Mouse (Mus musculus) MEL (cell line): ENCODE measurements around the gene Gm15737. TPM values are rescaled to one million over a fixed set of nuclear protein-coding genes. Genes with fewer than 3 reads are reported as not detected.

Experiments used
- DNase-seq: peaks from one replicate; pipeline ENCODE4 v3.0.0; 2011; ENCODE audit warnings: low read depth, low spot score
- H3K27ac ChIP-seq: 2 replicates; pipeline ENCODE4 v1.5.1; 2012; ENCODE audit warnings: low read depth, mild to moderate bottlenecking, control low read depth, low read length, moderate library complexity; ENCODE audit not compliant: control insufficient read depth
- H3K27me3 ChIP-seq, 2 experiments: fragments of 150-350 bp in 1 of 2; sonication (generic) in 1 of 2; 2 replicates each; pipeline ENCODE4 v1.6.1; 2012; ENCODE audit warnings: low read length in 2 of 2, mild to moderate bottlenecking in 2 of 2, improper control_type of control experiment in 1 of 2, moderate library complexity in 1 of 2; ENCODE audit not compliant: insufficient read depth in 2 of 2, control insufficient read depth in 1 of 2
- H3K36me3 ChIP-seq, 2 experiments: 2 replicates each; pipeline ENCODE4 v1.6.1; 2012 to 2014; ENCODE audit warnings: low read length in 2 of 2, improper control_type of control experiment in 1 of 2, inconsistent platforms in 1 of 2, mild to moderate bottlenecking in 1 of 2; ENCODE audit not compliant: insufficient read depth in 2 of 2, control insufficient read depth in 1 of 2
- H3K4me1 ChIP-seq, 2 experiments: fragments of 150-350 bp in 1 of 2; sonication (generic) in 1 of 2; 2 replicates each; pipeline ENCODE4 v1.6.1; 2012; ENCODE audit warnings: low read length in 2 of 2, improper control_type of control experiment in 1 of 2, mild to moderate bottlenecking in 1 of 2; ENCODE audit not compliant: insufficient read depth in 2 of 2, control insufficient read depth in 1 of 2
- H3K4me3 ChIP-seq, 2 experiments: fragments of 150-350 bp in 1 of 2; sonication (generic) in 1 of 2; 2 replicates each; pipeline ENCODE4 v1.5.1; 2012; ENCODE audit warnings: low read depth in 2 of 2, low read length in 2 of 2, mild to moderate bottlenecking in 2 of 2, moderate library complexity in 2 of 2, control low read depth in 1 of 2, improper control_type of control experiment in 1 of 2; ENCODE audit not compliant: control insufficient read depth in 1 of 2, insufficient read depth in 1 of 2
- H3K79me2 ChIP-seq: 2 replicates; pipeline ENCODE4 v1.6.1; 2012; ENCODE audit warnings: mild to moderate bottlenecking, low read length, moderate library complexity; ENCODE audit not compliant: control insufficient read depth, poor library complexity, insufficient read depth
- H3K9ac ChIP-seq: 2 replicates; pipeline ENCODE4 v1.6.1; 2012; ENCODE audit warnings: low read depth, mild to moderate bottlenecking, control low read depth, low read length, moderate library complexity; ENCODE audit not compliant: control insufficient read depth, poor library complexity, severe bottlenecking
- H3K9me3 ChIP-seq: fragments of 150-350 bp; sonication (generic); replicated peaks from 2 replicates; pipeline ENCODE4 v1.6.1; 2012; ENCODE audit warnings: mild to moderate bottlenecking, low read length, improper control_type of control experiment, moderate library complexity; ENCODE audit not compliant: insufficient read depth
- CHD1 ChIP-seq: IDR thresholded peaks from 2 replicates; pipeline ENCODE4 v1.6.1; 2012; ENCODE audit warnings: low read depth, mild to moderate bottlenecking, inconsistent platforms, low read length, improper control_type of control experiment
- CHD2 ChIP-seq: IDR thresholded peaks from 2 replicates; pipeline ENCODE4 v1.6.1; 2011; ENCODE audit warnings: low read length, improper control_type of control experiment
- EP300 ChIP-seq, 2 experiments: IDR thresholded peaks; 2 replicates each; pipeline ENCODE4 v1.6.1; 2011; ENCODE audit warnings: improper control_type of control experiment in 2 of 2, low read length in 2 of 2, low read depth in 1 of 2, mild to moderate bottlenecking in 1 of 2
- GABPA ChIP-seq: IDR thresholded peaks from 2 replicates; pipeline ENCODE4 v1.6.1; 2012; ENCODE audit warnings: low read depth, mild to moderate bottlenecking, inconsistent platforms, low read length, improper control_type of control experiment, moderate library complexity
- HCFC1 ChIP-seq: IDR thresholded peaks from 2 replicates; pipeline ENCODE4 v1.6.1; 2012; ENCODE audit warnings: low read depth, mild to moderate bottlenecking, inconsistent platforms, low read length, improper control_type of control experiment, moderate library complexity
- MAFK ChIP-seq: IDR thresholded peaks from 2 replicates; pipeline ENCODE4 v1.6.1; 2011; ENCODE audit warnings: low read depth, mild to moderate bottlenecking, low read length, improper control_type of control experiment, borderline replicate concordance
- MAX ChIP-seq: IDR thresholded peaks from 2 replicates; pipeline ENCODE4 v1.6.1; 2011; ENCODE audit warnings: low read length, improper control_type of control experiment
- MAZ ChIP-seq: IDR thresholded peaks from 2 replicates; pipeline ENCODE4 v1.6.1; 2012; ENCODE audit warnings: low read depth, mild to moderate bottlenecking, inconsistent platforms, low read length, improper control_type of control experiment
- MEF2A ChIP-seq: IDR thresholded peaks from 2 replicates; pipeline ENCODE4 v1.6.1; 2014; ENCODE audit warnings: low read depth, mild to moderate bottlenecking, inconsistent platforms, low read length, improper control_type of control experiment; ENCODE audit not compliant: poor library complexity, insufficient replicate concordance, severe bottlenecking; ENCODE audit errors: extremely low read depth
- MXI1 ChIP-seq: IDR thresholded peaks from 2 replicates; pipeline ENCODE4 v1.6.1; 2011; ENCODE audit warnings: mild to moderate bottlenecking, low read depth, low read length, improper control_type of control experiment
- NRF1 ChIP-seq: IDR thresholded peaks from 2 replicates; pipeline ENCODE4 v1.6.1; 2014; ENCODE audit warnings: low read depth, mild to moderate bottlenecking, inconsistent platforms, low read length, improper control_type of control experiment, moderate library complexity; ENCODE audit not compliant: poor library complexity, insufficient read depth, severe bottlenecking
- POLR2A ChIP-seq, 2 experiments: IDR thresholded peaks; 2 replicates each; pipeline ENCODE4 v1.6.1; 2011 to 2012; ENCODE audit warnings: low read length in 2 of 2, mild to moderate bottlenecking in 2 of 2, control low read depth in 1 of 2, improper control_type of control experiment in 1 of 2, low read depth in 1 of 2, moderate library complexity in 1 of 2; ENCODE audit not compliant: control insufficient read depth in 1 of 2, insufficient read depth in 1 of 2, poor library complexity in 1 of 2
- POLR2AphosphoS2 ChIP-seq: IDR thresholded peaks from 2 replicates; pipeline ENCODE4 v1.6.1; 2011; ENCODE audit warnings: low read length, improper control_type of control experiment
- RCOR1 ChIP-seq: IDR thresholded peaks from 2 replicates; pipeline ENCODE4 v1.6.1; 2012; ENCODE audit warnings: low read depth, mild to moderate bottlenecking, inconsistent platforms, low read length, improper control_type of control experiment
- TBP ChIP-seq: IDR thresholded peaks from 2 replicates; pipeline ENCODE4 v1.8.0; 2011; ENCODE audit warnings: low read depth, low read length, improper control_type of control experiment
- ZC3H11A ChIP-seq: IDR thresholded peaks from 2 replicates; pipeline ENCODE4 v1.6.1; 2012; ENCODE audit warnings: low read depth, mild to moderate bottlenecking, inconsistent platforms, low read length, improper control_type of control experiment
- polyA plus RNA-seq, 2 experiments: library from polyadenylated mRNA; stranded (reverse) in 1 of 2; unstranded in 1 of 2; fragments of >175 nt in 1 of 2; fragments of >200 nt in 1 of 2; gene quantifications; 2 replicates each; pipeline versions ENCODE4 v1.2.1 to v1.2.4; 2012; ENCODE audit warnings: low replicate concordance in 2 of 2, low read depth in 1 of 2; ENCODE audit not compliant: insufficient read length in 2 of 2, insufficient read depth in 1 of 2, missing spikeins in 1 of 2
- total RNA-seq: library from RNA; depleted of rRNA; stranded (reverse); fragments of 300-350 nt; gene quantifications from 2 replicates; pipeline ENCODE4 v1.2.3, GENCODE M21; 2012

Gene Gm15737
- total and polyA plus RNA-seq, 3 experiments, result not detected

DNA sequence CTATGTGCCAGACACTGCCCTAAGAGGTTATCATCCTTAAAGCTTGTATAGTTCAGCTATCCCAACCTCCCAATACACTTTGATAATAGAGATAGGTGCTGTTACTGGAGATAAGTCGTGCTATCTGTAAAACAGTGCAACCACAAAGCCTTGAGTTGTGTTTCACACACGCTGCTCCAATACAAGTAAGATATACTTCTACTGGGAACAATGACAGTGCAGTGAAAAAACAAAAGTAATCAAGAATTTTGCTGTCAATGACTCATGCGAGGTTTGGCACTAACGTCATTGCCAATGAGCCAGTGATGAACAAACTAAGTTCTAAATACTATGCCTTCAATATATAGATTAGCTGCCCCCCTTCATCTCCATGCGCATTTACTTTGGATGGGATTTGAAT, 42.6 kb upstream of the Gm15737 start:
- TF ChIP-seq POLR2AphosphoS2 (no peak), RCOR1 (no peak), GABPA (no peak), CHD1 (no peak), MEF2A (no peak), MXI1 (no peak), CHD2 (no peak), POLR2A (IDR thresholded peaks at IDR 0.05; ENCODE audit: control insufficient read depth in 1 of 2, insufficient read depth in 1 of 2, low read depth in 1 of 2, low read length in 2 of 2, poor library complexity in 1 of 2) (no peak), ZC3H11A (no peak), MAFK (no peak)

DNA sequence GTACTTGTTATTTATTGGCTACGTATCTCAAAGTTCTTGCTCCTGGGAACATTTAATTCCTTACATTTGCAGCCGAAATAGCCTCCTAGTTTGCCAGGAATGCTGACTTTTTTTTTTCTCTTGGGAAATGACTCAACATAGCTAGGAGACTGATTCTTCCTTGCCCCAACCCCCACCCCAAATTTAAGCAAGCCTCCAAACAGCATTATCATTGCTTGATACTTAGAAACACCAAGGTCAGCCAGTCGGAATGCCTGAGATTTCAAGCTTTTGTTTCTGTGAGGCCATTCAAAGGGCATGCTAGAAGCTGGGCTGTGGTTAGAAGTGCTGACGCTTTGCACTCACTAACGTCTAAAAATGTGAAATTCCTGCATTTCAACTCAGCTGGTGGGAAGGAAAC, 41.8 kb upstream of the Gm15737 start:
- no peak for DNase-seq
- Histone ChIP-seq H3K27me3 (no peaks in the 10 kb centered on the region), H3K4me3 (no peak overlapping the region), H3K79me2 (no peaks in the 10 kb centered on the region), H3K4me1 (no peaks in the 10 kb centered on the region), H3K9ac (no peak overlapping the region), H3K9me3 (no peaks in the 10 kb centered on the region), H3K27ac (no peak overlapping the region), H3K36me3 (no peaks in the 10 kb centered on the region)
- TF ChIP-seq POLR2A (IDR thresholded peaks at IDR 0.05; ENCODE audit: control insufficient read depth in 1 of 2, insufficient read depth in 1 of 2, low read depth in 1 of 2, low read length in 2 of 2, poor library complexity in 1 of 2) (no peak), EP300 (IDR thresholded peaks at IDR 0.05; ENCODE audit: low read depth in 1 of 2, low read length in 2 of 2) (no peak), HCFC1 (no peak), POLR2AphosphoS2 (no peak), MEF2A (no peak), TBP (no peak)

More for the DNA sequence above, 42.6 kb upstream of the Gm15737 start:
- Histone ChIP-seq H3K27me3 (no peaks in the 10 kb centered on the region), H3K9me3 (no peaks in the 10 kb centered on the region), H3K9ac (no peak overlapping the region), H3K4me1 (no peaks in the 10 kb centered on the region), H3K79me2 (no peaks in the 10 kb centered on the region), H3K4me3 (no peak overlapping the region), H3K36me3 (no peaks in the 10 kb centered on the region), H3K27ac (no peak overlapping the region)
- no peak for DNase-seq

DNA sequence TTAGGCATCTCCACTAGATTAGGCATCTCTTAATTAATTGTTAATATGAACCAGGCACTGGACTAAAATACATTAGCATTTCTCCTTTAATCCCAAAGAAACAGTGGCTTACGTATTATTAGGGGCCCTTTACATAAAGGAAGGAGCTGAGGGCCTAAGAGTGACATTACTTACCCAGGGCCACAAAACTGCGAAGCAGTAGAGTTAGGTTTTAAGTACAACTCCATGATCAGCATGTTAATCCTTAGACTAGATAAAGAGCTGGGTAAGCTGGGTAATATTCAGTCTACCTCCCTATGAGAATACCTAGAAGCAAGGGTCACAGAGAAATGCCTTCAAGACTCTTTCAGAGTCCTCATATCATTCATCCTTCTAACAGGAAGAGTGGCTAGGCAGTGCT, 40.0 kb upstream of the Gm15737 start:
- H3K9ac ChIP-seq, result no peak overlapping the region
- H3K36me3 ChIP-seq, result no peaks in the 10 kb centered on the region
- no peaks in the 10 kb centered on the region for H3K27me3 ChIP-seq
- TF ChIP-seq MAX (no peak), NRF1 (no peak), MAFK (no peak), MAZ (no peak), GABPA (no peak)
- no peaks in the 10 kb centered on the region for H3K4me1 ChIP-seq
- no peak overlapping the region for H3K4me3 ChIP-seq
- H3K27ac ChIP-seq, result no peak overlapping the region
- H3K9me3 ChIP-seq, result no peaks in the 10 kb centered on the region
- H3K79me2 ChIP-seq, result no peaks in the 10 kb centered on the region
- no peak for DNase-seq
